Mouse (Mus musculus): ENCODE data around the gene Cox6b1. TPM values are rescaled to one million over a fixed set of nuclear protein-coding genes. Genes with fewer than 3 reads are reported as not detected.

The Cox6b1 gene
- polyA plus RNA-seq, 1 experiment from 2014 or later = 1,335 TPM

DNA sequence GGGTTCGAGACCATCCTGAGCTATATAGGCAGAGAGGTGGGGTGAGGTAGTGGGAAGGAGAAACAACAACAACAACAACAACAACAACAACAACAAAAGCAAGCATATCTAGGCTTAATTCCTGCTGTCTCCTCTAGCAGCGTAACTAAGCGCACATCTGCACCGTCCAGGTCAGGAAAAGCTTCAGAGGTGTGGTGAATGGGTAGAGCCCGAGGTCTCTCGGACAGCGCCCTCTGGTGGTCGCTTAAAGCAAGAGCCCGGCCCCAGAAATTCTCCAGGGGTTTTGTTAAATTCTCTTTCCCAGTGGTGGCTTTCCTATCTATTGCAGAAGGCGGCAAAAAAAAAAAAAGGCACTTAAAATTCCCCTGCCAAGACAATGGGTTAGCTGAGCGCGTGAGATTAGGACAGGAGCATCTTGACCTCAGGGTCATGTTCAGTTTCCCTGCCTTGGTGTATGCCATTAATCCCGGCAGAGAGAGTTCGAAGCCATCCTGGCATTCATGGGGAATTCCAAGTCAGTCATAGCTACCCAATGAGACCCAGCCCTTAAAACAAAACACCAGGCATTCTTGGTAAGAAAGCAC lies 12.3 kb downstream of the Cox6b1 start:
- H3K9me3 ChIP-seq (ENCODE audit: control insufficient read depth, low read length) = no peaks in the 10 kb centered on the region
- H3K9ac ChIP-seq (ENCODE audit: low read depth, low read length) = no peak overlapping the region
- H3K4me2 ChIP-seq (ENCODE audit: low read depth, low read length) = no peak overlapping the region
- H3K4me1 ChIP-seq (ENCODE audit: control insufficient read depth, insufficient read depth, low read length) = peaks cover 8% of the 10 kb centered on the region
- H3K27me3 ChIP-seq (replicated peaks; ENCODE audit: control insufficient read depth, insufficient read depth, low read length) = no peaks in the 10 kb centered on the region
- 19% methylated on average over 14 of the region's 14 CpGs for WGBS
- H3K36me3 ChIP-seq (ENCODE audit: control insufficient read depth, insufficient read depth, low read length) = peaks cover 14% of the 10 kb centered on the region; the same call in 1 of the 2 replicates
- ATAC-seq = peak; percentile 47
- no peak overlapping the region for H3K4me3 ChIP-seq (ENCODE audit: low read length)
- H3K27ac ChIP-seq (ENCODE audit: low read length) = no peak overlapping the region

GRCm38 (mm10) chr7:30612654-30613402 lies 13.1 kb downstream of the Cox6b1 start, which contains the start of gene Upk1a:
Gene Upk1a (minus strand): TSS chr7:30612847.
- Histone ChIP-seq H3K4me3 (ENCODE audit: low read length) (no peak within 1 kb of the TSS), H3K4me1 (ENCODE audit: control insufficient read depth, insufficient read depth, low read length) (peaks cover 12% of the 10 kb centered on the region), H3K36me3 (ENCODE audit: control insufficient read depth, insufficient read depth, low read length) (peaks cover 14% of the 10 kb centered on the region; the same call in 1 of the 2 replicates), H3K9ac (ENCODE audit: low read depth, low read length) (no peak within 1 kb of the TSS), H3K27ac (ENCODE audit: low read length) (no peak within 1 kb of the TSS), H3K9me3 (ENCODE audit: control insufficient read depth, low read length) (no peaks in the 10 kb centered on the region), H3K4me2 (ENCODE audit: low read depth, low read length) (no peak within 1 kb of the TSS), H3K27me3 (replicated peaks; ENCODE audit: control insufficient read depth, insufficient read depth, low read length) (no peaks in the 10 kb centered on the region)
- ATAC-seq = peak; percentile 57
- WGBS = 45% methylated on average over 8 of the region's 8 CpGs

DNA sequence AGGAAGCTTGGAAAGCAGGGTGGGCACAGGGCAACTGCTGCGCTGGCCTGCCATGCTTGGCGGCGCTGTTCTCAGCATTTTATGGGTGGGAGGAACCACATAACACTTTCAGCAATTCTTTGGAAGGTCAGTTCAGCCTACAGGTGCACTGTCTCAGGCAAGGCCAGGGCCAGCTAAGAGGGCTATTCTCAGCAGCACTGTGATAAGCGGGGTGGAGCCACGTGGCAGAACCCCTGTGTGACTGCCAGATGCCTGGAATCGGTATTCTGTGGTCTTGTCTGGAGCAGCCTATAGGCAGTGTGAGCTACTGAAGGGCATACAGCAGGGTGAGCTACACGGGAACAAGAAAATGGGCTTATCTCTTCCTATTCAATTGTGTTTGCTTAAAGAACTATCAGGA lies 15.9 kb downstream of the Cox6b1 start:
- WGBS = 38% methylated on average over 7 of the region's 7 CpGs
- H3K4me3 ChIP-seq (ENCODE audit: low read length) = no peak overlapping the region
- H3K4me1 ChIP-seq (ENCODE audit: control insufficient read depth, insufficient read depth, low read length) = peaks cover 12% of the 10 kb centered on the region
- no peak overlapping the region for H3K4me2 ChIP-seq (ENCODE audit: low read depth, low read length)
- no peaks in the 10 kb centered on the region for H3K36me3 ChIP-seq (ENCODE audit: control insufficient read depth, insufficient read depth, low read length)
- no peak overlapping the region for H3K9ac ChIP-seq (ENCODE audit: low read depth, low read length)
- 0 out of 2 replicates have a peak overlapping the region, but pooled peaks have one; percentile 19 for H3K27ac ChIP-seq (ENCODE audit: low read length)
- no peaks in the 10 kb centered on the region for H3K27me3 ChIP-seq (replicated peaks; ENCODE audit: control insufficient read depth, insufficient read depth, low read length)
- ATAC-seq = peak; percentile 49
- H3K9me3 ChIP-seq (ENCODE audit: control insufficient read depth, low read length) = no peaks in the 10 kb centered on the region

DNA sequence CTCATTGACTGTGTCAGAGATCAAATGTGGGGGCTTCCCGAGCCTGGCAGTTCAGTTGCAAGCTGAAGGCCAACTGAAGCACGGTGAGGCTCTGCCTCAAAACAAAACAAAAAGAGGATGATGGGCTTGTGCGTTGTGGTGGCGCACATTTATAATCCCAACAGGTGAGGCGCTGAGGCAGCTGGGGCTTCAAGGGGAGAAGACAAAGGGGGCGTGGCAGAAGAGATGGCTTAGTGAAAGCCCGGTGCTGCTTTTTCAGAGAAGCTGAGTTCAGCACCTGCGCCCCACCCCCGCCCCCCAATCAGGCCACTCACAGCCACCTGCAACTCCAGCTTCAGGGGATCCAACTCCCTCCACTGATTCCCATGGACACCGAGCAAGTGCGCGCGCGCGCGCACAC lies 17.5 kb downstream of the Cox6b1 start:
- Histone ChIP-seq H3K9me3 (ENCODE audit: control insufficient read depth, low read length) (no peaks in the 10 kb centered on the region), H3K4me2 (ENCODE audit: low read depth, low read length) (no peak overlapping the region), H3K9ac (ENCODE audit: low read depth, low read length) (0 out of 2 replicates have a peak overlapping the region, but pooled peaks have one; percentile 30), H3K36me3 (ENCODE audit: control insufficient read depth, insufficient read depth, low read length) (no peaks in the 10 kb centered on the region), H3K4me1 (ENCODE audit: control insufficient read depth, insufficient read depth, low read length) (peaks cover 12% of the 10 kb centered on the region), H3K27me3 (replicated peaks; ENCODE audit: control insufficient read depth, insufficient read depth, low read length) (no peaks in the 10 kb centered on the region), H3K27ac (ENCODE audit: low read length) (no peak overlapping the region), H3K4me3 (ENCODE audit: low read length) (no peak overlapping the region)
- no peak for ATAC-seq
- WGBS = 52% methylated on average over 16 of the region's 16 CpGs

DNA sequence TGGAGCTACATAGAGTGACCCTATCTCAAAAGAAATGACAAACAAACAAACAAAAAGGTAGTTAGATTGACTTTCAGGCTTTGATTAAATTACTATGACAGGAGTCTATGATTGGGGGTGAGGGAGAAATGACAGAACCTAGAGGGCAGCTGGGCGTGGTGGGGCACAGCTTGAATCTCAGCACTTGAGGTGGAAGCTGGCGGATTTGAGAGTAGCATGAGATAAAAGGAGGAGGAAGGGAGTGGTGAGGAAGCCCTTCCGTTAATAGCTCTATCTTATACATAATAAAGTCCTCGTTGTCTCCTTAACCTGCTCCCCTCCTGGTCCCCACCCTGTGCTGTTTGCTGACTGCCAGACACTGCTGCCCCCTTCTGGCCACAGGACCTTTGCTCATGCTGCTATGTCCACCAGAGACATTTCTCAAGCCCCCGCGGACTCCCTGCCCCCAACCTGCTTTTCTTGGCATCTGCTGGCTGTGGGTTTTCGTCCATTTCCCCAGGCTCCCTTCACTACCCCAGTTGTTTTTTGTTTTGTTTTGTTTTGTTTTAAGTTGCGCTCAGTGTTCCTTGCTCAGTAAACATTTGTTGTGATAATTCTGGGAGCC lies 18.1 kb downstream of the Cox6b1 start:
- no peaks in the 10 kb centered on the region for H3K9me3 ChIP-seq (ENCODE audit: control insufficient read depth, low read length)
- WGBS = 24% methylated on average over 8 of the region's 8 CpGs
- H3K4me3 ChIP-seq (ENCODE audit: low read length) = no peak overlapping the region
- peak; percentile 45; the same call in 1 of the 2 replicates for ATAC-seq
- no peaks in the 10 kb centered on the region for H3K27me3 ChIP-seq (replicated peaks; ENCODE audit: control insufficient read depth, insufficient read depth, low read length)
- peaks cover 11% of the 10 kb centered on the region for H3K4me1 ChIP-seq (ENCODE audit: control insufficient read depth, insufficient read depth, low read length)
- no peaks in the 10 kb centered on the region for H3K36me3 ChIP-seq (ENCODE audit: control insufficient read depth, insufficient read depth, low read length)
- H3K4me2 ChIP-seq (ENCODE audit: low read depth, low read length) = no peak overlapping the region
- H3K27ac ChIP-seq (ENCODE audit: low read length) = no peak overlapping the region
- H3K9ac ChIP-seq (ENCODE audit: low read depth, low read length) = 0 out of 2 replicates have a peak overlapping the region, but pooled peaks have one; percentile 30

- H3K27me3 ChIP-seq (replicated peaks; ENCODE audit: control insufficient read depth, insufficient read depth, low read length) = no peaks in the 10 kb centered on the region
- H3K9ac ChIP-seq (ENCODE audit: low read depth, low read length) = no peak overlapping the region
- no peaks in the 10 kb centered on the region for H3K9me3 ChIP-seq (ENCODE audit: control insufficient read depth, low read length)
- no peak overlapping the region for H3K4me3 ChIP-seq (ENCODE audit: low read length)
- no peak for ATAC-seq
- no peak overlapping the region for H3K4me2 ChIP-seq (ENCODE audit: low read depth, low read length)
- H3K4me1 ChIP-seq (ENCODE audit: control insufficient read depth, insufficient read depth, low read length) = peaks cover 19% of the 10 kb centered on the region
- WGBS = 83% methylated on average over 8 of the region's 8 CpGs
- no peak overlapping the region for H3K27ac ChIP-seq (ENCODE audit: low read length)
- H3K36me3 ChIP-seq (ENCODE audit: control insufficient read depth, insufficient read depth, low read length) = no peaks in the 10 kb centered on the region
These were observed 21.0 kb downstream of the Cox6b1 start for GRCm38 (mm10) chr7:30604944-30605343.

DNA sequence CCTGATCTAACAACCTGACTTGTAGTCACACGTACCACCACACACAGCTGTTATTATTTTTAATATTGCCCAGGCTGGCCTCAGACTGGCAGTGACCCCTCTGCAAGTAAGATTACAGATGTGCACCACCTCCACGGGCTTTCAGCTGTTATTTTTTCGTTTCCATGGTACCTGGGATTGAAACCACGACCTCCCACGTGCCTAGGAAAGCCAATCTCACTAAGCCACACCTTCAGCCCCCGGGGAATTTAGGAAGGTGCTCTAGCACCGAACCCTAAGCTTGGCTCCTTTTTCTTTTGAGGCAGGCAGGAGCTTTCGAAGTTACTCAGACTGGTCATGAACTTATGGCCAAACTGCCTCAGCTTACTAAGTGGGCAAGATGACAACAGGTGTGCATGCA lies 21.5 kb downstream of the Cox6b1 start:
- H3K4me1 ChIP-seq (ENCODE audit: control insufficient read depth, insufficient read depth, low read length) = peaks cover 23% of the 10 kb centered on the region
- H3K36me3 ChIP-seq (ENCODE audit: control insufficient read depth, insufficient read depth, low read length) = no peaks in the 10 kb centered on the region
- H3K4me2 ChIP-seq (ENCODE audit: low read depth, low read length) = no peak overlapping the region
- WGBS = 64% methylated on average over 8 of the region's 8 CpGs
- no peak overlapping the region for H3K9ac ChIP-seq (ENCODE audit: low read depth, low read length)
- no peaks in the 10 kb centered on the region for H3K9me3 ChIP-seq (ENCODE audit: control insufficient read depth, low read length)
- H3K27me3 ChIP-seq (replicated peaks; ENCODE audit: control insufficient read depth, insufficient read depth, low read length) = no peaks in the 10 kb centered on the region
- no peak overlapping the region for H3K4me3 ChIP-seq (ENCODE audit: low read length)
- no peak for ATAC-seq
- H3K27ac ChIP-seq (ENCODE audit: low read length) = no peak overlapping the region

GRCm38 (mm10) chr7:30602583-30602982 lies 23.4 kb downstream of the Cox6b1 start:
- peak overlapping the region; percentile 71 for H3K27ac ChIP-seq (ENCODE audit: low read length)
- H3K4me1 ChIP-seq (ENCODE audit: control insufficient read depth, insufficient read depth, low read length) = peaks cover 19% of the 10 kb centered on the region
- H3K4me2 ChIP-seq (ENCODE audit: low read depth, low read length) = no peak overlapping the region
- 24% methylated on average over 3 of the region's 3 CpGs for WGBS
- ATAC-seq = peak; percentile 80
- no peak overlapping the region for H3K4me3 ChIP-seq (ENCODE audit: low read length)
- H3K27me3 ChIP-seq (replicated peaks; ENCODE audit: control insufficient read depth, insufficient read depth, low read length) = no peaks in the 10 kb centered on the region
- no peaks in the 10 kb centered on the region for H3K36me3 ChIP-seq (ENCODE audit: control insufficient read depth, insufficient read depth, low read length)
- H3K9ac ChIP-seq (ENCODE audit: low read depth, low read length) = no peak overlapping the region
- no peaks in the 10 kb centered on the region; the same call in 1 of the 2 replicates for H3K9me3 ChIP-seq (ENCODE audit: control insufficient read depth, low read length)

DNA sequence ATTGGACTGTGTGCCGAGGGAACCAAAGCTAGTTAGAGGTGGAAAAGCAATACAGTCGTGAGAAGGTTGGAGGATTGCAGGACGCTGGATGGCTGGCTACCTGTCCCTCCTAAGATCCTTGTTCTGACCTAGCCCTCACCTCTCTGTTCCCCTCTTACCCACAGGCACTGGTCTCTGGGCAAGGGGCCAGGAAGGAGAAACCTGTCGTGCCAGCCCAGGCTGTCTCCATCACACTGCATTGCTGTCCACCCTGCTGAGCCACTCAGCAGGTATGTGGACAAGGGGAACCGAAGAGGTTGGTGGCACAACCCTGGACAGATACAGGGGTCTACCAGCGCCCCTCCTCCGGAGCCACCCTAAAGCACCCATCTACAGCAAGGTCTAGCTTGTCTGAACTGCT lies 25.3 kb downstream of the Cox6b1 start:
- no peak for ATAC-seq
- Histone ChIP-seq H3K4me1 (ENCODE audit: control insufficient read depth, insufficient read depth, low read length) (peaks cover 19% of the 10 kb centered on the region), H3K4me3 (ENCODE audit: low read length) (no peak overlapping the region; the same call in 1 of the 2 replicates), H3K36me3 (ENCODE audit: control insufficient read depth, insufficient read depth, low read length) (no peaks in the 10 kb centered on the region), H3K27ac (ENCODE audit: low read length) (peak overlapping the region; percentile 46), H3K9ac (ENCODE audit: low read depth, low read length) (0 out of 2 replicates have a peak overlapping the region, but pooled peaks have one; percentile 11), H3K27me3 (replicated peaks; ENCODE audit: control insufficient read depth, insufficient read depth, low read length) (no peaks in the 10 kb centered on the region), H3K4me2 (ENCODE audit: low read depth, low read length) (0 out of 2 replicates have a peak overlapping the region, but pooled peaks have one; percentile 31), H3K9me3 (ENCODE audit: control insufficient read depth, low read length) (no peaks in the 10 kb centered on the region; the same call in 1 of the 2 replicates)
- 70% methylated on average over 7 of the region's 7 CpGs for WGBS

Measured in intestine, embryonic 16.5 days (tissue).